Mouse (Mus musculus): ENCODE results near the gene Rapgef3.

DNA sequence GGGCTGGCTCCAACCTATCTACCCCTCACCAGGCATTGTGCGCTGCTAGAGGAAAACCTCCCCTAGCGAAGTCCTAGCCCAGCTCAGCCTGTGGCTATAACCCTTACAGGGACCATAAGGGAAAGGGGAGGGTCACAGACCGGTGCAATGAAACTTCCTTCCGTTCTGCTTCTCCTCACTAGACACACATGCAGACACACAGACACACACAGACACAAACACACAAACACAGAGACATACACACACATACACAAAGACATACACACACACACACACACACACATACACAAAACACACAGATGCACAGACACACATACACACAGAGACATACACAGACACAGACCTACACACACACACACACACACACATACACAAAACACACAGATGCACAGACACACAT lies 25.2 kb downstream of the Rapgef3 start:
- TF ChIP-seq GATA1 (IDR thresholded peaks at IDR 0.05; ENCODE audit: borderline replicate concordance, low read length) (no peak), FLI1 (IDR thresholded peaks at IDR 0.05; ENCODE audit: low read length) (no peak)
